Mouse (Mus musculus) forebrain, embryonic 15.5 days (tissue): ENCODE results near the gene Rev3l. TPM values are rescaled to one million over a fixed set of nuclear protein-coding genes. Genes with fewer than 3 reads are reported as not detected.
"Not testable (repeated sequence)": the region's sequence is repeated elsewhere in the genome, so short reads cannot be mapped to it uniquely, and the experiment has no call there.

Experiments used
- ATAC-seq: fragments of 200-750 bp; cut with Nextera tagmentation; replicated peaks from 2 replicates; pipeline ENCODE4 v1.8.0; 2017; ENCODE audit warnings: mild to moderate bottlenecking, moderate TSS enrichment, moderate library complexity
- H3K27ac ChIP-seq: fragments of 300-500 bp; sonication (generic); replicated peaks from 2 replicates; pipeline ENCODE4 v1.5.1; 2015; ENCODE audit warnings: mild to moderate bottlenecking, inconsistent platforms
- H3K27me3 ChIP-seq: fragments of 300-500 bp; sonication (generic); 2 replicates; pipeline ENCODE4 v1.6.1; 2015; ENCODE audit warnings: inconsistent platforms
- H3K36me3 ChIP-seq: fragments of 300-500 bp; sonication (generic); 2 replicates; pipeline ENCODE4 v1.6.1; 2015; ENCODE audit warnings: mild to moderate bottlenecking, inconsistent platforms
- H3K4me1 ChIP-seq: fragments of 300-500 bp; sonication (generic); 2 replicates; pipeline ENCODE4 v1.6.1; 2015; ENCODE audit warnings: inconsistent platforms
- H3K4me2 ChIP-seq: fragments of 300-500 bp; sonication (generic); replicated peaks from 2 replicates; pipeline ENCODE4 v1.6.1; 2015; ENCODE audit warnings: mild to moderate bottlenecking, inconsistent platforms
- H3K4me3 ChIP-seq: fragments of 300-500 bp; sonication (generic); 2 replicates; pipeline ENCODE4 v1.5.1; 2015; ENCODE audit warnings: mild to moderate bottlenecking, inconsistent platforms
- H3K9ac ChIP-seq: fragments of 300-500 bp; sonication (generic); replicated peaks from 2 replicates; pipeline ENCODE4 v1.6.1; 2015; ENCODE audit warnings: mild to moderate bottlenecking, inconsistent platforms
- H3K9me3 ChIP-seq: fragments of 300-500 bp; sonication (generic); 2 replicates; pipeline ENCODE4 v1.6.1; 2016; ENCODE audit warnings: inconsistent platforms
- WGBS: fragments of 180-500 bp; shearing (Covaris S2); methylation state at CpG from one replicate; pipeline ENCODE4 v1.1.7; 2015; ENCODE audit warnings: mixed read lengths; 5-methylcytosine and 5-hydroxymethylcytosine counted together
- polyA plus RNA-seq: library from polyadenylated mRNA; unstranded; fragments of >200 nt; fragmentation: Nextera tagmentation; extraction: Ambion mirVana; gene quantifications from 2 replicates; pipeline ENCODE4 v1.2.1, GENCODE M21; 2015

The Rev3l gene
- polyA plus RNA-seq, 1 experiment from 2014 or later = 26.4 TPM

DNA sequence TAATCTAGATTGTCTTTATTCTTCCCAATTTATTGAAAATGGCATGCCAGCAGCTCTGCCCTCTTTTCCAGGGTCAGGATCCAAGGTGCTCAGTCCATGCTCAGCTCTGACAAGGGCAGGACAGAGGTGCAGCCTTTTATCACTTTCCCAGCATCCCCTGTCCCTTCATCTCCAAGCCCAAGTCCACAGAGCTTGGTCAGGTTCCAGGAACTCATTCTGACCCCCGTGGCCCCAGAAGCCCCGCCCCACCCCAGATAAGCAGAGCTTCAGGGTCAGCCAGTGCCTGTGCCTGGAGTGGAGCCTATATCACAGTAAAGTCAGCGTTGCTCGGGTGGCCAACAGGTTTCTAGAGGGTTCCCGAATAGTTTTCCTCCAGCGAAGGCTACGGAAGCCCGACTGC, 192.6 kb downstream of the Rev3l start:
- H3K9ac ChIP-seq, H3K4me2 ChIP-seq, H3K36me3 ChIP-seq, H3K9me3 ChIP-seq, ATAC-seq, H3K4me3 ChIP-seq, H3K4me1 ChIP-seq, H3K27ac ChIP-seq: not testable (repeated sequence)
- WGBS = 72% methylated on average over 8 of the region's 8 CpGs
- H3K27me3 ChIP-seq = peaks cover 12% of the 10 kb centered on the region; the same call in 1 of the 2 replicates

Other genes with a start within 250 kb of the Rev3l start
- 4.5 and 5.0 TPM in 2 replicates for gene Traf3ip2, start 119.2 kb upstream of the Rev3l start, polyA plus RNA-seq
- 4.2 and 4.6 TPM in 2 replicates for gene Mfsd4b4, start 167.1 kb downstream of the Rev3l start, polyA plus RNA-seq
- not detected in 2 replicates for gene Mfsd4b2, start 194.8 kb downstream of the Rev3l start, polyA plus RNA-seq
- 0.13 TPM in 1 of 2 replicates, not detected in the other for gene Mfsd4b3, start 228.0 kb downstream of the Rev3l start, polyA plus RNA-seq